Mouse (Mus musculus): ENCODE measurements at regions not wholly inside any gene's neighbourhood (a gene's known extent, or its start where the extent isn't known, plus 50 kb on each side); places are given as distances from the start of the nearest gene placed in this dataset.
A peak's percentile ranks its signal among the peaks of the same experiment; 100 is the strongest.

DNA sequence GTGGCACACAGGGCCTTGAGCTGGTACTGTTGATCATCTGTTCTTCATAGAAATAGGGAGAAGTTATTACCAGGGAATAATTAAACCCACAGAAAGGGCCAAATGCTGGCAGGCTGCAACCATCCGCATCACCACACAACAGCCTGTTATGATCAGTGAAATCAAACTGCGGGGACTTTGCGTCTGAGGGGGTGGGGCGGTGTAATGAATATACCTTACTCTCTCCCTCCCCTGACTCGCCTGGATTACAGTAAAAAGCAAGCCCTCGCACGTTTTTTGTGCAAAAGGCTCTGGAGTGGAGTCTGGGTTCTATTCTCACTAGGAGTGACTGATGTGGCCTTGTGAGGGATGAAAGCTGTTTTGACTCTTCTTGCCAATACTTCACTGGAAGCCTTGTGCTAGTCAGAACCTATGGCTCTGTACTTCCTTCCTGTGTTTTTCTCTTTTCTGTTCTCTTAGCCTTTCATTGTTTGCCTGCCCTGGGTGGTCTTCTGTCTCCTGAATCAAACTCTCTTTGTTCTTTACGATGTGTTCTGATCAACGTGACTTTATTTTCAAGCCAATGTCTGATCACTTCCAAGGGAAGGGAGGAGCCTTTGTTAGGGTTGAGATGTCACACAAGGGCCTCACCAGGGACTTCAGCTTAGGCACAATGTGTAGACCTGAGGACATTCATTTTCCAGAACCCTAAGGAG lies 172.4 kb downstream of the Dact1 start:
- peak; percentile 36 to 50 for DNase-seq

DNA sequence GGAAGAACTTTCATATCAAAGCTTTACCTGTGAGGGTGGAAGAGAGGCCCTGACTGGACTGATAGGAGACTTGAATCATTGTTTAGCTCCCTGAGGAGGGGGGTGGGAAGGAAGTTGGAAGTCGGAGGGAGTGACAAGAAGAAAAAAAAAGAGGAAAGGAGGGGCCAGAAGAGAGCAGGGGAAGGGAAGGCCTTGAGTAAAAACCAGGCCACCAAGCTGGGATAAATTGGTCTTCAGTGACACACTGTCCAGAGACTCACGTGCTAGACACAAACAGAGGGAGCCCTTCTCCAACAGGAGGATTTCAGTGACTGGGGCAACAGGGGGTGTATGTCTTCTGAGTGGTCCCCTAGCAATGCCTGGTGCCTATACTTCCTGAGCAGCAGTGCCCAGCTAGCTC lies 172.9 kb downstream of the Dact1 start:
- DNase-seq, result no peak

DNA sequence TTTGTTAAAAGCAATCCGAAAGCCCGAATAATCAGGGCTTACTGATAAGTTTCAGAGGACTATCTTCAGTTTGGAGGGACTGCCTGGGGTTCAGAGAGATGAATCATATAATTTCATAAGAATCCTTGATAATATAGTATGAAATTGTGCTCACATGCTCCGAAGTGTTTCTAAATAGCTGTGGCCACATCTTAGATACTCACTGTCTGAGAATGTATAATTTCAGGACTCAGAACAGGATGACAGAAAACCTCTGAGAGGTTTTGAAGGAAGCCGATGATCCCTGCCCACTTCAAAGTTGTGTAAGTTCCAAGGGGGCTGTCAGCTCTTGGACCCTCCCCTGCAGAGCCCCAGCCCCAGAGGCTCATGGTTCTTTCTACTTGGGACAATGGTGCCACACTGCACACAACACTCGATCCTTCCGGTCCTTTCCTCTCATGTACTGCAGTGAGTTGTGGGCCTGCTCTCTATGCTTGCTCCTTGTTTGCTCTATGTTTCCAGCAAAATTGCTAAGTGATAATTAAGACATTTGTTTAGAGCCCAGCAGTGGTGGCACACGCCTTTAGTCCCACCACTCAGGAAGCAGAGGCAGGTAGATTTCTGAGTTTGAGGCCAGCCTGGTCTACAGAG lies 174.0 kb downstream of the Dact1 start:
- no peak for DNase-seq

DNA sequence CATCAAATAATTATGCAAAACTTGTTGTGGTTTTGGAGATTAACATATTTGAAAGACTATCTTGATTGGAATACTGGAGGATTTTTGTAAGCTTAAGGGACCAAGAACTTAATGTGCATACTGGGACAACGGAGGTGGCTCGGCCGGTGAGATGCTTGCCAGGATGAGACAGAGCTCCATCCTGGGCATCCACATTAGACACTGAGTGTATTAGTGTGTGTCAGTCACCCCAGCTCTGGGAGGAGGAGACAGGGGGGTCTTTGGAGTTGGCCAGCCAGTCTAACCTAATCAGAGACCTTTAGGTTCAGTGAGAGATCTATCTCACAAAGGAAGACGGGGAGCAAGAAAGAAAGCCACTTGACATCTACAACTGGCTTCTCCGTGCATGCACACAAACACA lies 174.6 kb downstream of the Dact1 start:
- no peak for DNase-seq

DNA sequence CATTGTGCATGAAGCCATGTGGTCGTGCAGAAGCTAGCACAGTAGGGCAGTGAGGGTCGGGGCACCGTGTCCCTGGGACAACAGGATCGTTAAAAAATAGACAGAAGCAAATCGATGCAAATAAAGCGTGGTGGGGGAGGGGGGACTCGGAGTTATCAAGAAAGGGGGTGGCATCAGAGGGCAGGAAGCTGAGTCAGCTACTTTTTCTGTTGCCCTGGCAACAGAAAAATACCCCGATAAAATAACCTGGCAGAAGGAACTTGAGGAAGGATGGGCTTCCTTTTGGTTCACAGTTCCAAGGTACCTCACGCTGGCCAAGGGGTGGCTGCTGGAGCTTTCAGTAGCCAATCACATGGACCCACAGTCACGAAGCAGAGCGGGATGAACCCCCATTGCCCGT lies 176.4 kb downstream of the Dact1 start:
- DNase-seq, result no peak

DNA sequence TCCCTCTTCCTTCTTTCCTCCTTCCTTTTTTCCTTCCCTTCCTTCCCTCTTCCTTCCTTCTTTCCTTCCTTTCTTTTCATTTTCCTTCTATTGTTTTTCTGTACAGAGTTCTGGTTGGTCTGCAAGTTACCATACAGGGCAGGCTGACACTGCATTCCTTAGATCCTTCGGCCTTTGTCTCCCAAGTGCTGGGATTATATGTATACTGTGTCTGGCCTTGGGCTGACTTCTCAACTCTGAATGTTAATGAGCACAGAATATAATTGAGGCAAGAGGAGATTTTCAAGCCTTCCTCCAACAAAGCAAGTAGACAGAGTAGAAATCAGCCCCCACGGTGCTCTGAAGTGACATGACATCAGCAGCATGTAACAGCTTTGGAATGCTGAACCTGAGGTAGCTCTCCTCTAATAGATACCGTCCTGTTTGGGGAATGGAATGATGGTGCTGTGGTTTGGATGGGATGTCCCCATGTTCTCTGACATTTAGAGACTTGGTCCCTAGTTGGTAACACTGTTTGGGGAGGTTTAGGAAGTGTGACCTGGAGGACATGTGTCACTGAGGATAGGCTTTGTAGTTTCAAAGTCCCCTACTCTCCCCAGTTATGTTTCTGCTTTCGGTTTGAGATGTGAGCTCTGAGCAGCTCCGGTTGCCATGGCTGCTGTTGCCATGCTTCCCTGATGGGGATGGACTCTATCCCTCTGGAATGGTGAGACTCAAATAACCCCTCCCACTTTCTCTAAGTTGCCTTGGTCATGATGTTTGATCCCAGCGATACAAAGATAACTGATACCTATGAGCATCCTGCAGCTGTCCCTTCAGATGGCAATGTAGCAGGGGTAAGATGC lies 178.1 kb downstream of the Dact1 start:
- DNase-seq, result peak in 1 of 2 experiments; percentile 23

DNA sequence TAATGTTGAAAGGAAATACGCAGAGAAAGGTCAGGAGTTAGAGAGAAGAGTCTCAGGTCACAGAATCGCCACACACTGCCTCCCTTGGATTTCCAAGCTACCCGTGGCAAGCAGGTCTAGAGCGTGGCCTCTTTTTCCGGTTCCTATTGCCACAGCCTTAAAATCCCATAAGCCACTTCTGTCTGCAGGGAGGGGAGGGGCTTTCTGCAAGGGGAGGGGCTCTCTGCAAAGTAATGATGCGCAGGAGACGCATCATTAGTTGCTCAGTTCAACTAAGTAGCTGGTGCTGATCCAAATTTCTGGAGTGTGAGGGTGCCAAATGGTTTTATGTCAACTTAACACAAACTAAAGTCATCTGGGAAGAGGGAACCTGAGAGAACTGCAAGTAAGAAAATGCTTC lies 179.6 kb downstream of the Dact1 start:
- no peak for DNase-seq

DNA sequence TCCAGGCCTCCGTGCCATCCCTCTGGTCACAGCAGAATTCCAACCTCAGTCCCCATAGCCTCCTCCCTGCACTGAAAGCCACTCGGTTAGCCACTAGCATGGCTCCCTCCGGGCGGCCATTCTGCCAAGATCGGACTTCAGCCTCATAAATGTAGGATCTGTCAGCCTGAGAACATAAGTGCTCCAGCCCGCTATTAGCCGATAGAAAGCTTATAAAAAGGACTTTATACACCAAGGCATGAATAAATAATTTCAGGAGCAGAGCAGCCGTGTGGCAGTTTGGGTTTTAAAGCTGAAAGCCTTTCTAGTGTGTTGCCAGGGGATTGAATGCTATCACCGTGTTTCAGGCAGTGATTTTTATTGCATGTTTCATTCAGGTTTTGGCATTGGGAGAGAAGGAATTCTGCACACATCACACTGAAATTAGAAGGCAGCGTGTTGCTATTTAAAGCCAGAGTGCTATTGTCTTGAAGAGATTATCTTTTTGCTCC lies 185.2 kb downstream of the Dact1 start:
- no peak for DNase-seq

DNA sequence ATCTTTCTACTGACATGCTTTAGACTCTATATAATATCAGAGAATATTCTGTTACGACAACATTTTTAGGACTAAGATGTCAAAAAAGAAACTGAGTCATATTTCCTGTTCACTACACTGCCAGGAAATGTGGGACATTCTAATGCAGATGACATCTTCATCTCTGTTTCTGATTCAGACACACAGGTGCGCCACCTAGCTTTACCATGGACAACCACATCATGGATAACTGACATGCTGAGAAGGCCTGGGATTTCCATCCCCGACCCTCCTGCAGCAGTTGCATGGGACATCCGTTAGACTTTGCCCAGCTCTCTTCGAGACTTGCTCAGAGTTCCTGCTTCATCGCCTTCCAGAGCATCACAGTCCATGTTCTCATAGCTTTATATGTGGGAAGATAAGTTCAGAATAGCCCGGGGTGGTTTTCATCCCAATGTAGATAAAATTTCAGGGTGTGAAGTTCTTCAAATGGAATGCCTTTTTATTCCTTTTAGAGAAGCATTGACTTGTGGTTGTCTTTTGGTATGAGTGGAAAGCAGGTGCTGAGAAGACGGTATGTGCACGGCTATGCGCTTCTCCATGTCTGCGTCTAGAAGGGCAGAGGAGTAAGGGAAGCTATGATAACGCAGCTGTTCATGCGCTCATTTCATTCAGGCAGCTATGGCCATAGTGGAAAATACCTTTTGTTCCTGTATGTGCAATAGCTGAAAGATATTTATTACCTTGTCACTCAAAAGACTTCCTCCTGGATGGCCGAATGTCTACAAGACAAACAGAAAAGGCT lies 188.8 kb downstream of the Dact1 start:
- no peak for DNase-seq

DNA sequence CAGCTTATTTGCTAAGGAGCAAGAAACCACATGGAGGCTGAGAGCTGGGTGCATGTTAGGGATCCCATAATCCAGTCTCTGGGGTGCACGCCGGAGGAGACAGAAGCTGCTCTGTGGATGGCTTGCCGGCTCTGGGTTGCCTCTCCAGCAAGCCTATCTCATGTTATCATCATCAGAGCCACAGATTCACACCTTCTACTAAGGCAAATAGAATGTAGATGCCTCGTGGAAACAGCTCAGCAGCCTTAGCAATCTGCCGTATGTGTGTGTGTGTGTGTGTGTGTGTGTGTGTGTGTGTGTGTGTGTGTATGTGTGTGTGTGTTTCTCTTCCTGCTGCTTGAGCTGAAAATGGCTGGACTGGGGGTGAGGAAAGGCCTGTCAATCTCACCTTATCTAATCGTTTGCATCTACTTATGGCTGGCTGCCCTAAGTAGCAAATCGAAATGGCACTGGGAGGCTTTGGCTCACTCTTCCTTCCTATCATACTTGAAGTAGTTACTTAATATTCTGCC lies 191.7 kb downstream of the Dact1 start:
- no peak for DNase-seq

DNA sequence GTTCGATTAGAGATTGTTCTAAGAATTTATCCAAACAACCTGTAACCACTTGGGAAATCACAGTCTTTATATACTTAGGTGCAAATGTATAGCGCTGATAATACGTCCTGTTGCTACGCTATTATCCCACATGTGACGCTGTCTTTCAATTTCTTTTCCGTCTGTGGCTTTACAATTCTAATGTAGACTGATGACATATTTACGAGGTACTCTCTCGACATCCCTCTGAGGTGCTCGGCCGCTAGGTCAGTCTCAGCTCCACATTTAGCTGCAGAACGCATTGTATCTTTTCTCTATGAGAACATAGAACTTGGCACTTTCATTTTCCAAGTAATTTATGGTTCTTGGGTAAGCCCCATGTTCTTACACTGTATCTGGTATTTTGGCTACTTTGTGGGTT lies 193.6 kb downstream of the Dact1 start:
- DNase-seq, result no peak

DNA sequence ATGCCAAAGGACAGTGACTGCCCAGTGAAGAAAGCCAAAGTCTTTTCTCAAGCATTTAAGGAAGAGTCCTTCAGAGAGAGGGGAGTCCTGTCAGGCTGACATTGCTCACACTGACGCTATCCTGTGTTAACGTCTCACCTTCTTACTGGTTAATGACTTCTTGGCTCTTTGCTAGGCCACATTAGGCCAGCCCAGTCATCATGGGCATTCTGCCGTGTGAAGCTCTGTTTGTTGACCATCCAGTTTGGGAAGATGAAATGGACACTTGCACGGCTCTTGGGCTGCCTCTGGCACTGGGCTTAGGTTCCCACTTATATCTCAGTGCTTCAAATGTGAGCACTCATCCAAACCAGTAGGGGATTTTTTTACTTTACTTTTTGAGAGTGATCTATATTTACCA lies 196.5 kb downstream of the Dact1 start:
- no peak for DNase-seq

DNA sequence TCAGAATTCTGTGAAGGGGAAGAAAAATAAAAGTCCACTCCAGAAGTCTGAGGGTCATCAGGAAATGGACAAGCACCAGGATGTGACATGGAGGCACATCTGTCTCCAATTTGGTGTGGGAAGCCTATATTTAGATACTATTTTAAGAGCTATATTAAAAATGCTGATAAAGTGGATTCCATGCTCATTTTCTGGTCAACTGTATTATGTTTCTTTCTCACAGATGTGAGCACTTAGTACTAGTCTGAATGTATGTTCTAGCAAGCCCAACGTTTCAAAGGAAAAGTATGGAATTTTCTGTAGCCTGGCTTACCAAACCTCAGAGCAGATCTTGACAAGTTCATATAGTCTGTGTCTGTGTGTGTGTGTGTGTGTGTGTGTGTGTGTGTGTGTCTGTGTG lies 197.0 kb downstream of the Dact1 start:
- DNase-seq, result no peak

DNA sequence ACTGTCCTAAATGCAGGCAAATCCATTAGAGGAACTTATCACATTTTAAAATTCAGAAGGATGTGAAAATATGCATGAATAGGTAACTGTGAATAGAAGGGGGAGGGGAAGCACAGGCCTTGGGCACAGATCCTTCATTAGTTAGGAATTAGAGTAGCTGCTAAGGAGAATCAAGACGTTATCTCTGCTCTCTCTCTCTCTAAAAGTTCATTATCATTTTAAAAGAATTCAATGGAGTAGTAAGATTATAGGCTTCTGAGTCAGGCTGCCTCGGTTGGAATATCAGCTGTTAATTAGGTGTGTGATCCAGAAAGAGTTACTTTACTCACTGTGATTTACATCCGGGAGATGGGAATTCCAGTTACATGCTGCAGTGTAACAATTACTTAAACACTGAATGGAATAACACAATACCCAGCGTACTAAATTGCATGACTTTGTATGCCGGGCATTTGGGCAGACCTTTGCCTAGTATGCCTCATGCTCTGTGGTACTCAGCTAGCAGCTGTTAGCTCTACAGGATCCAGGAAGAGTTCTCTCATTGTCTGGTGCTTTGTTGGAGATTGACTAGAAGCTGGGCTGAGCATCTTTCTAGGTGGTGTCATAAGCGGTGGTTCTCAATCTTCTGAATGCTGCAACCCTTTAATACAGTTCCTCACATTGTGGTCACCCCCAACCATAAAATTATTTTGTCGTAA lies 203.4 kb downstream of the Dact1 start:
- no peak for DNase-seq

DNA sequence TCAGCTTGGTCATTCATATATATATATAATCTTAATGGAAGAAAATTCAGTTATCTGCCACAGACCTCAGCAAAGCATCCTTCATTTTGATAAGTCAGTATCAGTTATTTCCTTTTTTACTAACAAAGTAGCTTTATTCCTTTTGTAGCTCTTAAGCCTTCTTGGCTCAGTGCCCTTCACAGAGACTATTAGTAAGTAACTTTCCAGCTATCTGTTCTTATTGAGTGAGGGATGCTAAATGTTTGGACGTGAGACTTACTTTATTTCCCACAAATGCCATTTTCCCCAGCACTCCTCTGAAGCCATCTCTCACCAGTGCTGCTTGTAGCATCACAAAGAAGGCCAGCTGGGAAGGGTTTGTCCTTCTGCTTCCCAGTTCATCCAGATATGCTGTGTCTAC lies 209.8 kb downstream of the Dact1 start:
- no peak for DNase-seq

DNA sequence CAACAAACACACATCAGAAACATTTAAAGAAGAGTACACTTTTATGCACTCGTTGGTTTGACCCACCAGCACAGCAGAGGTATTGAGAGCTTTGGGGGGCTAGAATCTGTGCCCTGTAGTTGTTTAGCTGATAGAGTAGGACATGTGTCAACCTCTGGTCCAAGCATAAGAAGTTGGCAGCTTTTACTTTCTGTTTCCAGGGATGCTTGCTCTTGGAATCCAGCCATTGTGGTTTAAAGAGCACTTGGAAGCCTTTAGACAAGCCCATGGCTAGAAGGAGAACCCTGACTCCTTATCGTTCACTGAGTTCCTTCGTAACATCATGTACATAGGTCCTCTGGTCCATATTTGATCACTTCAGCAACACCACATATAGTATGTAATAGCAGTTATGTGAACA lies 212.3 kb downstream of the Dact1 start:
- DNase-seq, result no peak

DNA sequence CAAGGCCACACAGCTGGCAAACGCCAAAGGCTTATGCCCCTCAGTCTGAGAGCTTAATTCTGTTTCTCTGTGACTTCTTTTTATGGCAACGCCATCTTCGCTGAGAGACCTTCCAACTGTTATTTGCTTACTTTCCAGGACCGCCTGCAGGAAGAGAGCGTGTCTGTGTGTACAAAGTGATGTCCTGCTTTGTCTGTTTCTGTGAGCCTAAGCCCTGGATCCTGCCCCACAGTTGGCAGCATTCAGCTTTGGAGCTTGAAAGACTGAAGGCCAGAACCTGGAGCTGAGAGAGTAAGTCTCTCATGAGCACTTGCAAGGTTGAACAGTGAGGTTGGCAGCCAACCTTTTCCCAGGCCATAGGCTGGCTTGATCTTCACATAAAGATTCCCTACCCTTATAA lies 212.8 kb downstream of the Dact1 start:
- no peak for DNase-seq

DNA sequence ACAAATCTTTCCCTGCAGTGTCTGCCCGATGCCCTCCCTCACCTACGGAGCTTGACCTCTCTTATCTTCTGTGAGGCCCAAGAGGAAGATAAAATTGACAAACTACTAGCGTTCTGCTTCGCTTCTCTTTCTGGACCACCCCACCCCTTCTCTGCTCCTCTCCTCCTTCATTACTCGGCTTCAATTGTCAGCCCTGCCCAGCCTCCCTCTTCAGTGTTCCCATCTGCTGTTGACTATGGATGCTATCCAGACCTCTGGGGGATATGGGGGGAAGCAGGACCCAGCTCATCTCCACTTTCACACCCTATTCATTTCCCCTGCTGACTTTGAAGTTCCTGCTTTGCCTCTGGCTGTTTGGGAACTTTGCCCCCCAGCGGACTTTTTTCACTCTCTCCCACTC lies 214.5 kb downstream of the Dact1 start:
- no peak for DNase-seq

DNA sequence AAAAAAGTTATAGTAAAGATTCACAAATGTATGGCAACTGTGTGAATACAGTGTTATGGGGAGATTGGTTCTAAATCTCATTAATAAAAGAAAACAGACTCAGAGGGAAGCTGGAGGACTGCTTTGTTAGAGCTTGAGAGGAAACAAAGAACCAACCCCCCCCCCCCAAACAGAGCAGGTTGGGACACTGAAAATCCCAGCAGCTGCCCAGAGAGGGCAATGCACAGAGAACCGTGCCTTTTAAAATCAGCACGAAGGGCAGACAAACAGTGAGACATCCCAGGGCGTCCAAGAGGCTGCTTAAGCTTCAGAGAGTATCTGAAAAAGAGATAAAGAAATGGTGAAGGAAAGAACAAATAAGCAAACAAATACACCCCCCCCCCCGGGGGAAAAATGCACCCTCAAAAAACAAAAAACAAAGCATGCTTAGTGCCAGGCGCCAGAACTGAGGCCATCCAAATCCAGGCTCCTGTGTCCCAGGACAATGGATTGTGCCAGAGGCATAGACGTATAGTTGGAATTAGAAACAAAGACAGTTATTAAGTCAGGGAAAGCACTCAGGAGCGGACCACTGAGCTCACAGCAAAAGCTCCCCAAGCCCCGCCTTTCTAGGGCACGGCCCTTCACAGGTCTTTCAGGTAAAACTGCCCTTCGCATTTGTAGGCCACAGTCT lies 215.7 kb downstream of the Dact1 start:
- DNase-seq, result no peak

DNA sequence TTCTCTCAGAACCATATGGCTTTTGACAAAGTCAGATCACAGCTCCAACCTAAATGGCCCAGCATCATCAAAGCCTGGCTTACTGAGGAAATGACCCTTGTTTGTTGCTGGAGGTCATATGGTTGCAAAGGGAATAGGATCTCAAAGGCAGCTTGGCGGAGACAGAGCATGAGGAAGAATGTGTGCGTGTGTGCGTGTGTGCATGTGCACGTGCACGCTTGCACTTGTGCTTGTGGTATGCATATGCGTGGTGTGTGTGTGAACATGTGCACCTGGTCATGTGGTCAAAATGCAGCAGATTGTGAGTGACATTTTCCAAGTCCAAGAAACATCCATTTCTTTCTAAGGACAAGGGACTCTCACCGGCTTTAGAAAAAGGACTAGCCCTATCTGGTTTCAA lies 216.9 kb downstream of the Dact1 start:
- DNase-seq, result no peak

DNA sequence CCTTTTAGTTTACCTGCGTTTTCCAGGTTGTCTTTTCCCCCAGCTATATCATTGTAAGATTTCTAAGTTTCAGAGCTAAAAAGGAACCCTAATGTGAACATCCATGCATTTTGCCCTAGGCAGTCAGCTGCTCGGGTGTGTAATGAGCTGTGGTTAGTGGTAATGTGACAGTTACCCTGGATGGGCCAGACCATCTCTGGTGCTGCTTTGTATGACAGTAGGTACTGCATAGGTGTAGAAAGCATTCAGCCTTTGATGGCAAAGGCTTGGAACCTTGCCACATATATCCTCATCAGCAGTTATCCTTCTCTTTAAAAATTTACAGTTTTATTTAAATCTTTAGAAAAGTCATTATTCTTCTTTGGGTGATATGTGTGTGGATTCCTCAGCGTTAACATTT lies 222.5 kb downstream of the Dact1 start:
- DNase-seq, result no peak
